Mouse (Mus musculus) heart, adult 2 months (tissue): ENCODE results near the gene Prss36.

ENCODE experiments used
- CTCF ChIP-seq: fragments of 200-600 bp; IDR thresholded peaks from 2 replicates; pipeline ENCODE4 v1.8.1; 2022; ENCODE audit warnings: antibody characterized with exemption, mild to moderate bottlenecking, moderate library complexity
- EP300 ChIP-seq: fragments of 200-500 bp; IDR thresholded peaks from 2 replicates; pipeline ENCODE4 v1.6.1; 2011; ENCODE audit warnings: low read depth, low read length, control low read depth; ENCODE audit not compliant: insufficient read depth
- POLR2A ChIP-seq: fragments of 200-500 bp; IDR thresholded peaks from 2 replicates; pipeline ENCODE4 v1.6.1; 2011; ENCODE audit warnings: mild to moderate bottlenecking, low read depth, low read length, control low read depth; ENCODE audit not compliant: insufficient read depth

GRCm38 (mm10) chr7:127897542-127897941, 49.0 kb downstream of the Prss36 start:
- TF ChIP-seq POLR2A = no peak
- no peak for TF ChIP-seq CTCF
- TF ChIP-seq EP300 = no peak
